Mouse (Mus musculus) lung, embryonic 16.5 days (tissue): Measurements from ENCODE around the gene Zfp507. TPM values are rescaled to one million over a fixed set of nuclear protein-coding genes. Genes with fewer than 3 reads are reported as not detected.
A peak's percentile ranks its signal among the peaks of the same experiment; 100 is the strongest.

Experiments used
- ATAC-seq: fragments of 200-750 bp; cut with Nextera tagmentation; 2 replicates; pipeline ENCODE4 v1.8.0; 2017; ENCODE audit warnings: low read depth, mild to moderate bottlenecking, moderate library complexity
- H3K27ac ChIP-seq: fragments of 300-500 bp; sonication (generic); 2 replicates; pipeline ENCODE4 v1.5.1; 2014; ENCODE audit warnings: mild to moderate bottlenecking, control low read depth, low read length
- H3K27me3 ChIP-seq: fragments of 300-500 bp; sonication (generic); 2 replicates; pipeline ENCODE4 v1.6.1; 2014; ENCODE audit warnings: low read depth, low read length, mixed read lengths; ENCODE audit not compliant: control insufficient read depth, insufficient read depth
- H3K36me3 ChIP-seq: fragments of 300-500 bp; sonication (generic); 2 replicates; pipeline ENCODE4 v1.6.1; 2014; ENCODE audit warnings: low read length; ENCODE audit not compliant: control insufficient read depth, insufficient read depth
- H3K4me1 ChIP-seq: fragments of 300-500 bp; sonication (generic); replicated peaks from 2 replicates; pipeline ENCODE4 v1.6.1; 2014; ENCODE audit warnings: low read length, mixed read lengths; ENCODE audit not compliant: control insufficient read depth, insufficient read depth
- H3K4me2 ChIP-seq: fragments of 300-500 bp; sonication (generic); 2 replicates; pipeline ENCODE4 v1.6.1; 2014; ENCODE audit warnings: low read depth, low read length, control low read depth
- H3K4me3 ChIP-seq: fragments of 300-500 bp; sonication (generic); 2 replicates; pipeline ENCODE4 v1.5.1; 2014; ENCODE audit warnings: mild to moderate bottlenecking, low read length, control low read depth
- H3K9ac ChIP-seq: fragments of 300-500 bp; sonication (generic); 2 replicates; pipeline ENCODE4 v1.6.1; 2014; ENCODE audit warnings: low read length, control low read depth
- H3K9me3 ChIP-seq: fragments of 300-500 bp; sonication (generic); 2 replicates; pipeline ENCODE4 v1.6.1; 2016; ENCODE audit warnings: low read length; ENCODE audit not compliant: control insufficient read depth
- WGBS: fragments of 180-500 bp; shearing (Covaris S2); extraction: QIAGEN DNeasy Blood & Tissue Kit; methylation state at CpG from one replicate; pipeline ENCODE4 v1.1.7; 2014; 5-methylcytosine and 5-hydroxymethylcytosine counted together
- polyA plus RNA-seq: library from polyadenylated mRNA; unstranded; fragments of >200 nt; fragmentation: Nextera tagmentation; extraction: Ambion mirVana; gene quantifications from 2 replicates; pipeline ENCODE4 v1.2.1, GENCODE M21; 2015

The Zfp507 gene
- polyA plus RNA-seq, 1 experiment from 2014 or later, result 15.8 TPM

GRCm38 (mm10) chr7:35761801-35762200, 41.0 kb downstream of the Zfp507 start:
- no peaks in the 10 kb centered on the region for H3K36me3 ChIP-seq
- no peak overlapping the region for H3K27ac ChIP-seq
- no peak for ATAC-seq
- no peak overlapping the region for H3K4me2 ChIP-seq
- no peak overlapping the region for H3K4me3 ChIP-seq
- 55% methylated on average over 5 of the region's 5 CpGs for WGBS
- no peaks in the 10 kb centered on the region for H3K4me1 ChIP-seq
- no peak overlapping the region for H3K9ac ChIP-seq
- H3K9me3 ChIP-seq, result no peaks in the 10 kb centered on the region
- H3K27me3 ChIP-seq, result no peaks in the 10 kb centered on the region

- Histone ChIP-seq H3K27ac (no peak overlapping the region), H3K9me3 (no peaks in the 10 kb centered on the region), H3K4me3 (no peak overlapping the region), H3K4me1 (no peaks in the 10 kb centered on the region; the same call in 1 of the 2 replicates), H3K27me3 (no peaks in the 10 kb centered on the region), H3K9ac (no peak overlapping the region), H3K36me3 (no peaks in the 10 kb centered on the region), H3K4me2 (no peak overlapping the region)
- no peak for ATAC-seq
- 17% methylated on average over 2 of the region's 2 CpGs for WGBS
These were observed 43.2 kb downstream of the Zfp507 start for GRCm38 (mm10) chr7:35759602-35760001.

GRCm38 (mm10) chr7:35756510-35757440, 46.0 kb downstream of the Zfp507 start:
- 39% methylated on average over 14 of the region's 14 CpGs for WGBS

GRCm38 (mm10) chr7:35754886-35755168, 48.0 kb downstream of the Zfp507 start:
- Histone ChIP-seq H3K4me1 (peaks cover 6% of the 10 kb centered on the region), H3K9me3 (no peaks in the 10 kb centered on the region), H3K27me3 (no peaks in the 10 kb centered on the region), H3K9ac (peak overlapping the region; percentile 60), H3K27ac (peak overlapping the region; percentile 37), H3K4me3 (peak overlapping the region; percentile 77), H3K4me2 (peak overlapping the region; percentile 94), H3K36me3 (no peaks in the 10 kb centered on the region)
- WGBS, result 64% methylated on average over 4 of the region's 4 CpGs
- no peak for ATAC-seq

More at GRCm38 (mm10) chr7:35756510-35757440, 46.0 kb downstream of the Zfp507 start:
- no peaks in the 10 kb centered on the region for H3K36me3 ChIP-seq
- H3K9me3 ChIP-seq, result no peaks in the 10 kb centered on the region
- H3K4me2 ChIP-seq, result no peak overlapping the region
- H3K27ac ChIP-seq, result no peak overlapping the region
- no peak overlapping the region for H3K4me3 ChIP-seq
- no peak overlapping the region for H3K9ac ChIP-seq
- H3K4me1 ChIP-seq, result peaks cover 6% of the 10 kb centered on the region
- ATAC-seq, result no peak
- no peaks in the 10 kb centered on the region for H3K27me3 ChIP-seq

- peak within 1 kb of the TSS; percentile 74 for H3K9ac ChIP-seq
- H3K4me3 ChIP-seq, result peak within 1 kb of the TSS; percentile 77
- peak within 1 kb of the TSS; percentile 56 for H3K27ac ChIP-seq
- peaks cover 6% of the 10 kb centered on the region for H3K4me1 ChIP-seq
- WGBS, result under 1% methylated on average over 58 of the region's 70 CpGs
- ATAC-seq, result peak; percentile 98
- no peaks in the 10 kb centered on the region for H3K27me3 ChIP-seq
- H3K4me2 ChIP-seq, result peak within 1 kb of the TSS; percentile 94
- no peaks in the 10 kb centered on the region for H3K9me3 ChIP-seq
- H3K36me3 ChIP-seq, result peaks cover 4% of the 10 kb centered on the region; the same call in 1 of the 2 replicates
These were observed 48.5 kb downstream of the Zfp507 start, which contains the start of gene Dpy19l3 for GRCm38 (mm10) chr7:35754033-35754885. Gene Dpy19l3, minus strand, starts transcription at chr7:35754454.

- no peak for ATAC-seq
These were observed 49.3 kb downstream of the Zfp507 start for GRCm38 (mm10) chr7:35753319-35754032.

GRCm38 (mm10) chr7:35750873-35751272, 51.9 kb downstream of the Zfp507 start:
- peaks cover 6% of the 10 kb centered on the region for H3K4me1 ChIP-seq
- H3K4me3 ChIP-seq, result no peak overlapping the region
- no peak overlapping the region for H3K9ac ChIP-seq
- no peaks in the 10 kb centered on the region for H3K27me3 ChIP-seq
- H3K9me3 ChIP-seq, result no peaks in the 10 kb centered on the region
- WGBS, result 93% methylated on average over 9 of the region's 9 CpGs
- no peak for ATAC-seq
- H3K36me3 ChIP-seq, result peaks cover 11% of the 10 kb centered on the region
- H3K27ac ChIP-seq, result no peak overlapping the region
- H3K4me2 ChIP-seq, result no peak overlapping the region

More at GRCm38 (mm10) chr7:35753319-35754032, 49.3 kb downstream of the Zfp507 start:
- Histone ChIP-seq H3K36me3 (peaks cover 9% of the 10 kb centered on the region; the same call in 1 of the 2 replicates), H3K4me2 (peak overlapping the region; percentile 94), H3K27ac (no peak overlapping the region), H3K4me1 (peaks cover 6% of the 10 kb centered on the region), H3K9ac (peak overlapping the region; percentile 74), H3K27me3 (no peaks in the 10 kb centered on the region), H3K4me3 (peak overlapping the region; percentile 77), H3K9me3 (no peaks in the 10 kb centered on the region)
- 3% methylated on average over 15 of the region's 15 CpGs for WGBS

- Histone ChIP-seq H3K4me1 (no peaks in the 10 kb centered on the region), H3K27me3 (no peaks in the 10 kb centered on the region), H3K27ac (no peak overlapping the region), H3K9me3 (no peaks in the 10 kb centered on the region), H3K36me3 (peaks cover 11% of the 10 kb centered on the region), H3K9ac (no peak overlapping the region), H3K4me2 (no peak overlapping the region), H3K4me3 (no peak overlapping the region)
- 84% methylated on average over 14 of the region's 14 CpGs for WGBS
- no peak for ATAC-seq
These were observed 55.3 kb downstream of the Zfp507 start for GRCm38 (mm10) chr7:35747397-35747964.
